Mouse (Mus musculus): ENCODE measurements around the gene Hist1h2aa. TPM values are rescaled to one million over a fixed set of nuclear protein-coding genes. Genes with fewer than 3 reads are reported as not detected.

Hist1h2aa gene
- polyA plus RNA-seq (2012; fragmentation: generic; extraction: Trizol), result not detected

GRCm38 (mm10) chr13:23934211-23934520 lies at the start of gene Hist1h2aa:
TSS of gene Hist1h2aa (plus strand) at chr13:23934462.
- H3K79me2 ChIP-seq (ENCODE audit: control insufficient read depth, insufficient read depth), result no peaks in the 10 kb centered on the region

GRCm38 (mm10) chr13:23885540-23885939 lies 48.7 kb upstream of the Hist1h2aa start:
- Histone ChIP-seq H3K79me2 (ENCODE audit: control insufficient read depth, insufficient read depth) (no peaks in the 10 kb centered on the region), H3K36me3 (ENCODE audit: control insufficient read depth, insufficient read depth) (no peaks in the 10 kb centered on the region), H3K4me3 (no peak overlapping the region), H3K27me3 (ENCODE audit: control insufficient read depth, insufficient read depth, insufficient read length) (peaks cover 6% of the 10 kb centered on the region), H3K4me2 (ENCODE audit: low read depth) (no peak overlapping the region), H3ac (ENCODE audit: control insufficient read depth, insufficient read length) (no peak overlapping the region)
- TF ChIP-seq POLR2AphosphoS2 (IDR thresholded peaks at IDR 0.05; ENCODE audit: insufficient read length, low read depth) (no peak), CEBPB (IDR thresholded peaks at IDR 0.05; ENCODE audit: insufficient read depth, poor library complexity, severe bottlenecking) (no peak), REST (IDR thresholded peaks at IDR 0.05; ENCODE audit: insufficient read depth, insufficient read length) (no peak), MYOG (IDR thresholded peaks at IDR 0.05; ENCODE audit: control insufficient read depth in 1 of 3, insufficient read depth in 1 of 3, insufficient read length in 2 of 3, low read depth in 2 of 3) (no peak), POLR2A (IDR thresholded peaks at IDR 0.05; ENCODE audit: insufficient read length, low read depth) (no peak), MYOD1 (IDR thresholded peaks at IDR 0.05; ENCODE audit: control insufficient read depth in 1 of 3, insufficient read length in 2 of 3, low read depth in 2 of 3) (no peak), USF1 (IDR thresholded peaks at IDR 0.05; ENCODE audit: low read depth) (no peak), TCF12 (IDR thresholded peaks at IDR 0.05; ENCODE audit: insufficient read depth, poor library complexity, severe bottlenecking) (no peak), E2F4 (IDR thresholded peaks at IDR 0.05; ENCODE audit: insufficient read depth) (no peak)

More at GRCm38 (mm10) chr13:23934211-23934520, at the start of gene Hist1h2aa:
- TF ChIP-seq USF1 (IDR thresholded peaks at IDR 0.05; ENCODE audit: low read depth), result no peak
- no peak for TF ChIP-seq POLR2AphosphoS2 (IDR thresholded peaks at IDR 0.05; ENCODE audit: insufficient read length, low read depth)
- no peak for TF ChIP-seq TCF12 (IDR thresholded peaks at IDR 0.05; ENCODE audit: insufficient read depth, poor library complexity, severe bottlenecking)
- no peak for TF ChIP-seq TCF3 (IDR thresholded peaks at IDR 0.05; ENCODE audit: insufficient read length, low read depth)
- TF ChIP-seq MYOG (IDR thresholded peaks at IDR 0.05; ENCODE audit: control insufficient read depth in 1 of 3, insufficient read depth in 1 of 3, insufficient read length in 2 of 3, low read depth in 2 of 3), result no peak
- TF ChIP-seq CEBPB (IDR thresholded peaks at IDR 0.05; ENCODE audit: insufficient read depth, poor library complexity, severe bottlenecking), result no peak
- TF ChIP-seq MAX (IDR thresholded peaks at IDR 0.05; ENCODE audit: low read depth), result no peak
- TF ChIP-seq POLR2A (IDR thresholded peaks at IDR 0.05; ENCODE audit: insufficient read length, low read depth), result no peak
- TF ChIP-seq REST (IDR thresholded peaks at IDR 0.05; ENCODE audit: insufficient read depth, insufficient read length), result no peak
- TF ChIP-seq SRF (IDR thresholded peaks at IDR 0.05; ENCODE audit: control insufficient read depth, insufficient read length, low read depth), result no peak
- no peak for TF ChIP-seq MYOD1 (IDR thresholded peaks at IDR 0.05; ENCODE audit: control insufficient read depth in 1 of 3, insufficient read length in 2 of 3, low read depth in 2 of 3)
- TF ChIP-seq E2F4 (IDR thresholded peaks at IDR 0.05; ENCODE audit: insufficient read depth), result no peak
- Histone ChIP-seq H3K27me3 (ENCODE audit: control insufficient read depth, insufficient read depth, insufficient read length) (no peaks in the 10 kb centered on the region), H3ac (ENCODE audit: control insufficient read depth, insufficient read length) (no peak within 1 kb of the TSS), H3K4me2 (ENCODE audit: low read depth) (no peak within 1 kb of the TSS), H3K4me3 (no peak within 1 kb of the TSS), H3K36me3 (ENCODE audit: control insufficient read depth, insufficient read depth) (no peaks in the 10 kb centered on the region)

- no peak overlapping the region for H3K4me2 ChIP-seq (ENCODE audit: low read depth)
- H3K4me3 ChIP-seq, result no peak overlapping the region
- peaks cover 6% of the 10 kb centered on the region for H3K27me3 ChIP-seq (ENCODE audit: control insufficient read depth, insufficient read depth, insufficient read length)
- H3K79me2 ChIP-seq (ENCODE audit: control insufficient read depth, insufficient read depth), result no peaks in the 10 kb centered on the region
- no peak overlapping the region for H3ac ChIP-seq (ENCODE audit: control insufficient read depth, insufficient read length)
- TF ChIP-seq MYOD1 (IDR thresholded peaks at IDR 0.05; ENCODE audit: control insufficient read depth in 1 of 3, insufficient read length in 2 of 3, low read depth in 2 of 3), result no peak
- TF ChIP-seq MYOG (IDR thresholded peaks at IDR 0.05; ENCODE audit: control insufficient read depth in 1 of 3, insufficient read depth in 1 of 3, insufficient read length in 2 of 3, low read depth in 2 of 3), result no peak
- TF ChIP-seq TCF3 (IDR thresholded peaks at IDR 0.05; ENCODE audit: insufficient read length, low read depth), result no peak
- no peak for TF ChIP-seq CEBPB (IDR thresholded peaks at IDR 0.05; ENCODE audit: insufficient read depth, poor library complexity, severe bottlenecking)
- no peak for TF ChIP-seq MAX (IDR thresholded peaks at IDR 0.05; ENCODE audit: low read depth)
- TF ChIP-seq TCF12 (IDR thresholded peaks at IDR 0.05; ENCODE audit: insufficient read depth, poor library complexity, severe bottlenecking), result no peak
- no peak for TF ChIP-seq E2F4 (IDR thresholded peaks at IDR 0.05; ENCODE audit: insufficient read depth)
- no peak for TF ChIP-seq USF1 (IDR thresholded peaks at IDR 0.05; ENCODE audit: low read depth)
- no peak for TF ChIP-seq REST (IDR thresholded peaks at IDR 0.05; ENCODE audit: insufficient read depth, insufficient read length)
- no peak for TF ChIP-seq POLR2A (IDR thresholded peaks at IDR 0.05; ENCODE audit: insufficient read length, low read depth)
- no peak for TF ChIP-seq POLR2AphosphoS2 (IDR thresholded peaks at IDR 0.05; ENCODE audit: insufficient read length, low read depth)
- TF ChIP-seq SRF (IDR thresholded peaks at IDR 0.05; ENCODE audit: control insufficient read depth, insufficient read length, low read depth), result no peak
- no peaks in the 10 kb centered on the region for H3K36me3 ChIP-seq (ENCODE audit: control insufficient read depth, insufficient read depth)
These were observed 47.1 kb upstream of the Hist1h2aa start for GRCm38 (mm10) chr13:23887026-23887725.

DNA sequence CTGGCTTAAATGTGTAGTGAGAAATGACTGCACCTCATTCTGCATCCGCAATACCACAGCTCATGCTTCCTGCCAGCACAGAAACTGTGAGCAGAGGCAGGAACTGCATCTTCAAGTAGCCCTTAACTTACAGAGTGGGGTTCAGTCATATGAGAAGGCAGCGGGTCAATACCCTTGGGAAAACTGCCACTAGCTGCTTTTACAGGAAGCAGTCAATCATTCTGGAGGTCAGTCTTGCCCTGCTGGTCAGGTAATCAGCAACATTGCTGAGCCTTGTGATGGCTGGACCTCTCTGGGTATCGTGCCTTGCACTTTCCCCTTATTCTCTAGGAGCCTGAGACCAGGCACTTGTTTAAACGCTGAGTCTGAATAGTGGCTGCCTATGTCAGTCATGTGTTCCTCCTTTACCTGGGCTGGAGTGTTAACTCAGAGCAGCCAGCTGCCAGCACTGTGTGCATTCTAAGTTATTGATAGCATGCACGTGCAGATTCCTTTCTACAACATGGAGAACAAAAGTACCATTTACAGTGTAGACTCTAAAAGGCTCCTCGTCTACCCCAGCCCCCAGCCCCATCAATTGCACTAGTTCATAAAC lies 45.2 kb upstream of the Hist1h2aa start:
- Histone ChIP-seq H3K27me3 (ENCODE audit: control insufficient read depth, insufficient read depth, insufficient read length) (peaks cover 6% of the 10 kb centered on the region), H3K36me3 (ENCODE audit: control insufficient read depth, insufficient read depth) (no peaks in the 10 kb centered on the region), H3K79me2 (ENCODE audit: control insufficient read depth, insufficient read depth) (no peaks in the 10 kb centered on the region), H3K4me3 (no peak overlapping the region), H3K4me2 (ENCODE audit: low read depth) (no peak overlapping the region), H3ac (ENCODE audit: control insufficient read depth, insufficient read length) (no peak overlapping the region)
- no peak for TF ChIP-seq SRF (IDR thresholded peaks at IDR 0.05; ENCODE audit: control insufficient read depth, insufficient read length, low read depth)
- TF ChIP-seq E2F4 (IDR thresholded peaks at IDR 0.05; ENCODE audit: insufficient read depth), result no peak
- no peak for TF ChIP-seq CEBPB (IDR thresholded peaks at IDR 0.05; ENCODE audit: insufficient read depth, poor library complexity, severe bottlenecking)
- TF ChIP-seq REST (IDR thresholded peaks at IDR 0.05; ENCODE audit: insufficient read depth, insufficient read length), result no peak
- TF ChIP-seq TCF3 (IDR thresholded peaks at IDR 0.05; ENCODE audit: insufficient read length, low read depth), result no peak
- TF ChIP-seq POLR2A (IDR thresholded peaks at IDR 0.05; ENCODE audit: insufficient read length, low read depth), result no peak
- TF ChIP-seq MYOD1 (IDR thresholded peaks at IDR 0.05; ENCODE audit: control insufficient read depth in 1 of 3, insufficient read length in 2 of 3, low read depth in 2 of 3), result no peak
- TF ChIP-seq MAX (IDR thresholded peaks at IDR 0.05; ENCODE audit: low read depth), result no peak
- no peak for TF ChIP-seq USF1 (IDR thresholded peaks at IDR 0.05; ENCODE audit: low read depth)
- no peak for TF ChIP-seq POLR2AphosphoS2 (IDR thresholded peaks at IDR 0.05; ENCODE audit: insufficient read length, low read depth)
- TF ChIP-seq TCF12 (IDR thresholded peaks at IDR 0.05; ENCODE audit: insufficient read depth, poor library complexity, severe bottlenecking), result no peak
- no peak for TF ChIP-seq MYOG (IDR thresholded peaks at IDR 0.05; ENCODE audit: control insufficient read depth in 1 of 3, insufficient read depth in 1 of 3, insufficient read length in 2 of 3, low read depth in 2 of 3)
